Mouse (Mus musculus) kidney, adult 8-10 months (tissue): ENCODE measurements around the gene Mpp2.

ENCODE experiments used
- DNase-seq, 2 experiments: peaks; one replicate each; pipeline ENCODE4 v3.0.0; 2022

Mpp2 gene

GRCm38 (mm10) chr11:102087931-102088898, at the start of gene Mpp2:
Mpp2 (minus strand) TSS chr11:102088515.
- DNase-seq, result peak; percentile 50 to 51

- DNase-seq, result no peak
Measured at GRCm38 (mm10) chr11:102137625-102138446, 49.5 kb upstream of the Mpp2 start.

DNA sequence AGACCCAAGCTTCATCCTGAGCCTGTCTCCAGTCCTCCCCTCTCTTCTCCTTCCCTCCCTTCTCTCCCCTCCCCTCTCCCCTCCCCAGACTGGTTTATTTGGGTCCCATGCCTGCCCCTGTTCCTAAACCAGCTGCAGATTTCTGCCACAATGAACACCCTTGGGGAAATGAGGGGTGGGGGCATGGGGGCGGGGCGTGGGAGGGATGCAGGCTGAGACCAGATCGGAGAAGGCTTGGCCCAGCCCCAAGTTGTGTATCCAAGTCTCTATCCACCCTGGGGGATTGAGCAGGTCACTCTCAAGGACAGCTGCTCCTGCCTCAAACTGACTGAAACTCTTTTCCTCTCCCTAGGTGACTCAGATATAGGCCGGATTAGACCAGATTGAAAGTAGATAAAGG, 46.2 kb upstream of the Mpp2 start:
- DNase-seq, result no peak

GRCm38 (mm10) chr11:102117386-102117785, 29.1 kb upstream of the Mpp2 start:
- DNase-seq, result no peak

DNA sequence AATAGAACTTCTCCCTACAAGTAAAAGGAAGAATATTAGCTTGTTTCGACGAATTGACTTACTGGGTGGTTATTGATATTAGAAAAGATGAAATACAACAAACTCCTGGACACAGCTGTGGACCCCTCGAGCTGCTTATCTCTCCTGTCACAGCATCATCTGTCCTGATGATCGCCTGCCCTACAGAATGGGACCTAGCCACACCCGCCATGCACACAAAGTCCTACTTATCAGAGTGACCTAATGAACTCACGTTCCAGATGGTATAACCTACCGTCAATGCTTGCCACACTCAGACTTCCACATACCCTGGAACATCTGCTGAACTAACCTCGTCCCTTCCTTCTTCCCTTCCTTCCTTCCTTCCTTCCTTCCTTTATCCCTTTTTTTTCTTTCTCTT, 27.9 kb upstream of the Mpp2 start:
- no peak for DNase-seq

DNA sequence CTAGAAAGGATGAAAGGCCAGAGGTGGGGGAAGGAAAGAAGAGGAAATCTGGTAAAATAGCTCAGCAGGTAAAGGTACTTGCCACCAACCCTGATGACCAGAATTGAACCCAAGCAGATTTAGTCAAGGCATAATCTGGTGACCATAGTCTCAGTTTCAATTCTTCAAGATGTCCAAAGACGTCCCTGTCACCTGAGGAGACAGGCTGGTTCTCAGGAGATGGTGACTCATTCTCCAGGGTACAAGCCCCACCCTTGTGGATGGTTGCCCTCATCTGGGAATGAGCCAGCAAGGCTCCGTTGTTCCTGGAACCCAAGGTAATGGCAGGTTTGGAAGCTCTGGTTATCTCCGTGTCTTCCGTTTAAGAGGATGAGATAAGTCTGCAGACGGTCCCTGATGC, 23.3 kb upstream of the Mpp2 start:
- DNase-seq, result no peak

GRCm38 (mm10) chr11:102107732-102108131, 19.4 kb upstream of the Mpp2 start, which contains the start of gene Pyy:
Pyy (minus strand) TSS chr11:102107832.
- no peak for DNase-seq

- no peak for DNase-seq
Measured at GRCm38 (mm10) chr11:102106911-102107310, 18.6 kb upstream of the Mpp2 start.

- DNase-seq, result peak; percentile 24 to 61
Measured at GRCm38 (mm10) chr11:102102485-102103258, 14.4 kb upstream of the Mpp2 start.

- DNase-seq, result no peak
Measured at GRCm38 (mm10) chr11:102101219-102101618, 12.9 kb upstream of the Mpp2 start, which contains the start of gene Ppy. Ppy (minus strand) TSS chr11:102101319.

- DNase-seq, result peak; percentile 65 to 67
Measured at GRCm38 (mm10) chr11:102096887-102097391, 8.6 kb upstream of the Mpp2 start.

- no peak for DNase-seq
Measured at GRCm38 (mm10) chr11:102096446-102096845, 8.1 kb upstream of the Mpp2 start.

DNA sequence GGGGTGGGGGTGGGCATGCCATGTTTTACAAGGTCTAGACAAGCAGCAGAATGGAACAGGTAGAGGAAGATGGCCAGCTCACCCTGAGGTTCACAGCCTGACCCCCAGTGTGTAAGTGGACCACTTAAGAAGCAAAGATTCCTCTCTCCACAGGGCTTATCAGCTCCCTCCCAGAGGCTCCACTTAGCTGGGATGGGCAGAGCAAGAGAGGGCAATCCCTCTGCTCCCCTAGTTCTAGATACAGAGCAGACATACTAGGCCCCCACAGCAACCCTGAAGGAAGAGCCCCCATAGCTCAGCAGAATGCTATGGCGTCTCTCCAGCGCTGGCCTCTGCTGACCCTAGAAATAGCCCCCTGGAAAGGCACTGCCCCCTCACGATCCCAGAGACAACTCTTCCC, 7.4 kb upstream of the Mpp2 start:
- DNase-seq, result no peak

GRCm38 (mm10) chr11:102089088-102089808, 933 bp upstream of the Mpp2 start:
- peak; percentile 39 to 57 for DNase-seq

GRCm38 (mm10) chr11:102087081-102087751, 1.1 kb downstream of the Mpp2 start:
- peak; percentile 42 to 43 for DNase-seq

GRCm38 (mm10) chr11:102086331-102086730, 2.0 kb downstream of the Mpp2 start:
- DNase-seq, result no peak

GRCm38 (mm10) chr11:102084159-102084558, 4.2 kb downstream of the Mpp2 start:
- peak in 1 of 2 experiments; percentile 31 for DNase-seq

DNA sequence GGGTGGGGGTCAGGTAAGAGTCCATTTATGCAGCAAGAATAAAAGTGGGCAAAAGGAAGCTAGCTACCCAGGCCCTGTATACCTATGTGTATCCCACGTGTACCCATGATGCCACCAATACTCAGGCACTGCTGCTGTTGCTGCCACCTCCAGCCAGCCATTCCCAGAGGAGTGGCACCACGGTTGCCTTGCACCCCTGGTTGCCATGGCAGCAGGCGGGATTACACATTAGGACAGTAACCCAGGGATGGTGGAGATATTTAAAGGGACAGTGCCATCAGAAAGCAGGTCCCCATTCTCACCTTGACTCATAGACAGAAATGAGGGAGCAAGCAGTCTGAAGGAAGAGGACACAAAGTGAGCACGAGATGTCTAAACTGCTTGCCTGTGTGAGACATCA, 5.1 kb downstream of the Mpp2 start:
- no peak for DNase-seq

- DNase-seq, result peak in 1 of 2 experiments; percentile 32
Measured at GRCm38 (mm10) chr11:102082322-102082721, 6.0 kb downstream of the Mpp2 start.

DNA sequence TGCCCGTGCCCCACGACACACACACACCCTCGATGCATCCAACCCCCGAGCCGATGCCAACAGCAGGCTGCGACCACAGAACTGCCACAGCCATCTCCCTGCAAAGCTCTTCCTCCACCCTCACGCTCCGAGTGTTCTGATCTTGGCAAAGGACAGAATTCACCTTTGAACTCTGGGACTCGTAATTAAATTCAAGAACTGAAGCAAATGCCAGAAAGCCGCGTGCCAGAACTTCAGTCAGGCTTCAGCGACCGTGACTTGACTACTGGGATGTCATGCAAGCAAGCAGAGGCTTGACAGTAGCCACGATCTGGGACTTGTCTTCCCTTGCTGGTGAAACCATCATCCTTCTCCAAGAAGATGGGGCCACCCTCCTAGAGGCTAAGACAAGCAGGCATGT, 14.6 kb downstream of the Mpp2 start:
- DNase-seq, result peak; percentile 55 to 65

DNA sequence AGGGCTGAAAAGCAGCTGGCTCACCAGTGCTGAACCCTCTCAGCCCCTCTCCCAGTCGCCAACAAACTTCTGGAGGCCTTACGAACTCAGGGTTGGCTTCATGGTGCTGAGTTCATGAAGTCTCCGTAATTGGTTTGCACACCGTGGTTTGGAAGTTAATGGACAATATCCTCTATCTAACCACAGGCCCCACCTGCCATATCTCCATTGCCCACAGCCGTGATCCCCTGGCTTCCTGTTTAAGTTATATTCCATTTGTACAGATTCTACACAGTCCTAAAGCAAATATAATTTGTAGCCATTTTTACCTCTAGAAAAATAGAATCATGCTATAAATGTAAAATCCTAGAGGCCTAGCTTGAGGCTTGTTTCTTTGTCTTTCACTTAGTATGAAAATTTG, 15.6 kb downstream of the Mpp2 start:
- DNase-seq, result no peak
